Mouse (Mus musculus) limb, embryonic 14.5 days (tissue): ENCODE measurements around the gene Hnrnpab. TPM values are rescaled to one million over a fixed set of nuclear protein-coding genes. Genes with fewer than 3 reads are reported as not detected.
"Not testable (repeated sequence)": the region's sequence is repeated elsewhere in the genome, so short reads cannot be mapped to it uniquely, and the experiment has no call there.

Source experiments
- ATAC-seq: fragments of 200-750 bp; cut with Nextera tagmentation; 2 replicates; pipeline ENCODE4 v1.8.0; 2017; ENCODE audit warnings: low read depth, moderate number of reproducible peaks, moderate TSS enrichment; ENCODE audit not compliant: low FRiP score
- DNase-seq: peaks from one replicate; pipeline ENCODE4 v3.0.0-alpha.2; 2015; ENCODE audit warnings: low spot score
- H3K27ac ChIP-seq: fragments of 300-500 bp; sonication (generic); replicated peaks from 2 replicates; pipeline ENCODE4 v1.5.1; 2014; ENCODE audit warnings: low read depth, mild to moderate bottlenecking, low read length, moderate library complexity, mixed read lengths
- H3K27me3 ChIP-seq: fragments of 300-500 bp; sonication (generic); 2 replicates; pipeline ENCODE4 v1.6.1; 2014; ENCODE audit warnings: low read length, mixed read lengths; ENCODE audit not compliant: control insufficient read depth, insufficient read depth
- H3K36me3 ChIP-seq: fragments of 300-500 bp; sonication (generic); 2 replicates; pipeline ENCODE4 v1.6.1; 2014; ENCODE audit warnings: mild to moderate bottlenecking, low read length, moderate library complexity, mixed read lengths; ENCODE audit not compliant: control insufficient read depth, insufficient read depth
- H3K4me1 ChIP-seq: fragments of 300-500 bp; sonication (generic); 2 replicates; pipeline ENCODE4 v1.6.1; 2014; ENCODE audit warnings: antibody characterized with exemption, low read length, mixed read lengths; ENCODE audit not compliant: control insufficient read depth, insufficient read depth
- H3K4me2 ChIP-seq: fragments of 300-500 bp; sonication (generic); replicated peaks from 2 replicates; pipeline ENCODE4 v1.6.1; 2014; ENCODE audit warnings: low read depth, mild to moderate bottlenecking, low read length, moderate library complexity; ENCODE audit not compliant: severe bottlenecking
- H3K4me3 ChIP-seq: fragments of 300-500 bp; sonication (generic); replicated peaks from 2 replicates; pipeline ENCODE4 v1.5.1; 2014; ENCODE audit warnings: low read length
- H3K9ac ChIP-seq: fragments of 300-500 bp; sonication (generic); 2 replicates; pipeline ENCODE4 v1.6.1; 2014; ENCODE audit warnings: mild to moderate bottlenecking, low read depth, low read length, moderate library complexity; ENCODE audit not compliant: severe bottlenecking
- H3K9me3 ChIP-seq: fragments of 300-500 bp; sonication (generic); 2 replicates; pipeline ENCODE4 v1.6.1; 2016; ENCODE audit warnings: low read length; ENCODE audit not compliant: control insufficient read depth
- POLR2A ChIP-seq: fragments of 200-500 bp; IDR thresholded peaks from 2 replicates; pipeline ENCODE4 v1.8.0; 2012; ENCODE audit warnings: inconsistent platforms, mild to moderate bottlenecking, moderate library complexity, borderline replicate concordance; ENCODE audit not compliant: insufficient read depth, insufficient read length; ENCODE audit errors: extremely low read depth
- WGBS: fragments of 180-500 bp; shearing (Covaris S2); extraction: QIAGEN DNeasy Blood & Tissue Kit; methylation state at CpG from one replicate; pipeline ENCODE4 v1.1.7; 2014; 5-methylcytosine and 5-hydroxymethylcytosine counted together
- polyA plus RNA-seq, 2 experiments: library from polyadenylated mRNA; depleted of rRNA in 1 of 2; stranded (reverse) in 1 of 2; unstranded in 1 of 2; fragments of >200 nt; fragmentation: Nextera tagmentation in 1 of 2; extraction: Ambion mirVana in 1 of 2; gene quantifications; 2 replicates each; pipeline versions ENCODE4 v1.2.1 to v1.2.3; 2012 to 2014

Gene Hnrnpab
- polyA plus RNA-seq, 2 experiments = 480 to 516 TPM

GRCm38 (mm10) chr11:51619409-51620060 lies 12.9 kb upstream of the Hnrnpab start, which contains the start of gene Nhp2:
Gene Nhp2 (plus strand): TSS chr11:51619735.
- DNase-seq (peak; percentile 98), ATAC-seq (peak; percentile 94)
- Histone ChIP-seq H3K27me3 (no peaks in the 10 kb centered on the region), H3K4me1 (peaks cover 9% of the 10 kb centered on the region), H3K36me3 (peaks cover 27% of the 10 kb centered on the region), H3K4me3 (peak within 1 kb of the TSS; percentile 81), H3K27ac (peak within 1 kb of the TSS; percentile 44; the same call in 1 of the 2 replicates), H3K9ac (peak within 1 kb of the TSS; percentile 76), H3K9me3 (no peaks in the 10 kb centered on the region), H3K4me2 (peak within 1 kb of the TSS; percentile 70)
- WGBS = 1% methylated on average over 51 of the region's 51 CpGs
- 0 out of 2 replicates have a peak, but pooled peaks have one; percentile 16 for TF ChIP-seq POLR2A

- Histone ChIP-seq H3K27me3 (no peaks in the 10 kb centered on the region), H3K36me3 (peaks cover 21% of the 10 kb centered on the region), H3K4me2 (peak overlapping the region; percentile 44), H3K4me1 (peaks cover 9% of the 10 kb centered on the region), H3K27ac (no peak overlapping the region), H3K4me3 (peak overlapping the region; percentile 81), H3K9me3 (no peaks in the 10 kb centered on the region), H3K9ac (no peak overlapping the region)
- TF ChIP-seq POLR2A = no peak
- DNase-seq (no peak), ATAC-seq (no peak; the same call in 1 of the 2 replicates)
- WGBS = 51% methylated on average over 8 of the region's 8 CpGs
Observed at GRCm38 (mm10) chr11:51618894-51619408, 12.3 kb upstream of the Hnrnpab start.

GRCm38 (mm10) chr11:51617693-51618092 lies 11.0 kb upstream of the Hnrnpab start:
- Histone ChIP-seq H3K4me2 (no peak overlapping the region), H3K36me3 (peaks cover 9% of the 10 kb centered on the region; the same call in 1 of the 2 replicates), H3K9ac (no peak overlapping the region), H3K4me3 (no peak overlapping the region), H3K4me1 (peaks cover 9% of the 10 kb centered on the region), H3K27ac (no peak overlapping the region), H3K27me3 (no peaks in the 10 kb centered on the region), H3K9me3 (no peaks in the 10 kb centered on the region)
- TF ChIP-seq POLR2A = no peak
- peak; percentile 84 for DNase-seq
- 5% methylated on average over 4 of the region's 4 CpGs for WGBS
- no peak for ATAC-seq

- Histone ChIP-seq H3K4me3 (peak overlapping the region; percentile 36), H3K9ac (peak overlapping the region; percentile 57), H3K4me2 (peak overlapping the region; percentile 63)
- H3K27ac ChIP-seq, H3K36me3 ChIP-seq, DNase-seq, H3K27me3 ChIP-seq, H3K4me1 ChIP-seq, H3K9me3 ChIP-seq, ATAC-seq: not testable (repeated sequence)
- WGBS = 89% methylated on average over 7 of the region's 7 CpGs
Observed at GRCm38 (mm10) chr11:51616113-51616512, 9.5 kb upstream of the Hnrnpab start.

- no peaks in the 10 kb centered on the region for H3K9me3 ChIP-seq
- peak overlapping the region; percentile 36 for H3K4me3 ChIP-seq
- peak; percentile 54 for ATAC-seq
- peak overlapping the region; percentile 53; the same call in 1 of the 2 replicates for H3K27ac ChIP-seq
- H3K27me3 ChIP-seq = no peaks in the 10 kb centered on the region
- H3K9ac ChIP-seq = peak overlapping the region; percentile 57
- peak; percentile 60 for DNase-seq
- H3K4me2 ChIP-seq = peak overlapping the region; percentile 63
- no peaks in the 10 kb centered on the region for H3K36me3 ChIP-seq
- TF ChIP-seq POLR2A = peak; percentile 39; the same call in 1 of the 2 replicates
- peaks cover 3% of the 10 kb centered on the region for H3K4me1 ChIP-seq
- 4% methylated on average over 12 of the region's 14 CpGs for WGBS
Observed at GRCm38 (mm10) chr11:51615601-51616000, 9.0 kb upstream of the Hnrnpab start.
